Mouse (Mus musculus): ENCODE data around the gene Itpr1. TPM values are rescaled to one million over a fixed set of nuclear protein-coding genes. Genes with fewer than 3 reads are reported as not detected.

Itpr1 gene
- polyA plus RNA-seq, 1 experiment from 2014 or later: 11.4 TPM

- ATAC-seq (ENCODE audit: insufficient read depth, low FRiP score): peak; percentile 54; the same call in 1 of the 2 replicates
- Histone ChIP-seq H3K27ac (ENCODE audit: low read length) (no peak overlapping the region), H3K4me2 (ENCODE audit: low read depth, low read length) (no peak overlapping the region)
Observed at GRCm38 (mm10) chr6:108486212-108486992, 273.5 kb downstream of the Itpr1 start.

GRCm38 (mm10) chr6:108487300-108487835 lies 274.5 kb downstream of the Itpr1 start:
- no peaks in the 10 kb centered on the region for H3K27me3 ChIP-seq (ENCODE audit: control insufficient read depth, insufficient read depth, low read length)
- ATAC-seq (ENCODE audit: insufficient read depth, low FRiP score): no peak
- no peak overlapping the region for H3K4me2 ChIP-seq (ENCODE audit: low read depth, low read length)
- H3K9me3 ChIP-seq (replicated peaks; ENCODE audit: control insufficient read depth, low read length): no peaks in the 10 kb centered on the region
- no peaks in the 10 kb centered on the region for H3K36me3 ChIP-seq (ENCODE audit: control insufficient read depth, insufficient read depth, low read length)
- peaks cover 6% of the 10 kb centered on the region for H3K4me1 ChIP-seq (ENCODE audit: control insufficient read depth, insufficient read depth, low read length)
- no peak overlapping the region for H3K4me3 ChIP-seq (replicated peaks; ENCODE audit: low read length)
- H3K9ac ChIP-seq (ENCODE audit: low read length): no peak overlapping the region
- WGBS: 30% methylated on average over 10 of the region's 10 CpGs
- H3K27ac ChIP-seq (ENCODE audit: low read length): no peak overlapping the region

More at GRCm38 (mm10) chr6:108486212-108486992, 273.5 kb downstream of the Itpr1 start:
- no peaks in the 10 kb centered on the region for H3K27me3 ChIP-seq (ENCODE audit: control insufficient read depth, insufficient read depth, low read length)
- peaks cover 6% of the 10 kb centered on the region for H3K4me1 ChIP-seq (ENCODE audit: control insufficient read depth, insufficient read depth, low read length)
- H3K9me3 ChIP-seq (replicated peaks; ENCODE audit: control insufficient read depth, low read length): no peaks in the 10 kb centered on the region
- H3K36me3 ChIP-seq (ENCODE audit: control insufficient read depth, insufficient read depth, low read length): no peaks in the 10 kb centered on the region
- H3K9ac ChIP-seq (ENCODE audit: low read length): no peak overlapping the region
- 74% methylated on average over 7 of the region's 7 CpGs for WGBS
- H3K4me3 ChIP-seq (replicated peaks; ENCODE audit: low read length): no peak overlapping the region

GRCm38 (mm10) chr6:108488250-108488649 lies 275.4 kb downstream of the Itpr1 start:
- 80% methylated on average over 5 of the region's 5 CpGs for WGBS
- Histone ChIP-seq H3K36me3 (ENCODE audit: control insufficient read depth, insufficient read depth, low read length) (no peaks in the 10 kb centered on the region), H3K9me3 (replicated peaks; ENCODE audit: control insufficient read depth, low read length) (no peaks in the 10 kb centered on the region), H3K4me3 (replicated peaks; ENCODE audit: low read length) (no peak overlapping the region), H3K4me2 (ENCODE audit: low read depth, low read length) (no peak overlapping the region), H3K27ac (ENCODE audit: low read length) (no peak overlapping the region), H3K27me3 (ENCODE audit: control insufficient read depth, insufficient read depth, low read length) (no peaks in the 10 kb centered on the region), H3K9ac (ENCODE audit: low read length) (no peak overlapping the region), H3K4me1 (ENCODE audit: control insufficient read depth, insufficient read depth, low read length) (peaks cover 6% of the 10 kb centered on the region)
- ATAC-seq (ENCODE audit: insufficient read depth, low FRiP score): no peak

- H3K36me3 ChIP-seq (ENCODE audit: control insufficient read depth, insufficient read depth, low read length): no peaks in the 10 kb centered on the region
- no peak overlapping the region for H3K9ac ChIP-seq (ENCODE audit: low read length)
- no peak overlapping the region for H3K4me3 ChIP-seq (replicated peaks; ENCODE audit: low read length)
- H3K4me2 ChIP-seq (ENCODE audit: low read depth, low read length): no peak overlapping the region
- H3K4me1 ChIP-seq (ENCODE audit: control insufficient read depth, insufficient read depth, low read length): peaks cover 5% of the 10 kb centered on the region
- no peak overlapping the region for H3K27ac ChIP-seq (ENCODE audit: low read length)
- no peaks in the 10 kb centered on the region for H3K9me3 ChIP-seq (replicated peaks; ENCODE audit: control insufficient read depth, low read length)
- H3K27me3 ChIP-seq (ENCODE audit: control insufficient read depth, insufficient read depth, low read length): no peaks in the 10 kb centered on the region
- WGBS: 65% methylated on average over 1 of the region's 1 CpGs
- ATAC-seq (ENCODE audit: insufficient read depth, low FRiP score): no peak
Observed at GRCm38 (mm10) chr6:108491969-108492368, 279.1 kb downstream of the Itpr1 start.

GRCm38 (mm10) chr6:108493753-108494152 lies 280.9 kb downstream of the Itpr1 start:
- H3K4me3 ChIP-seq (replicated peaks; ENCODE audit: low read length): no peak overlapping the region
- no peak for ATAC-seq (ENCODE audit: insufficient read depth, low FRiP score)
- H3K36me3 ChIP-seq (ENCODE audit: control insufficient read depth, insufficient read depth, low read length): no peaks in the 10 kb centered on the region
- no peak overlapping the region for H3K4me2 ChIP-seq (ENCODE audit: low read depth, low read length)
- WGBS: 91% methylated on average over 16 of the region's 16 CpGs
- H3K27me3 ChIP-seq (ENCODE audit: control insufficient read depth, insufficient read depth, low read length): no peaks in the 10 kb centered on the region
- H3K4me1 ChIP-seq (ENCODE audit: control insufficient read depth, insufficient read depth, low read length): no peaks in the 10 kb centered on the region
- H3K9ac ChIP-seq (ENCODE audit: low read length): no peak overlapping the region
- no peaks in the 10 kb centered on the region for H3K9me3 ChIP-seq (replicated peaks; ENCODE audit: control insufficient read depth, low read length)
- H3K27ac ChIP-seq (ENCODE audit: low read length): no peak overlapping the region

- no peaks in the 10 kb centered on the region for H3K4me1 ChIP-seq (ENCODE audit: control insufficient read depth, insufficient read depth, low read length)
- H3K36me3 ChIP-seq (ENCODE audit: control insufficient read depth, insufficient read depth, low read length): no peaks in the 10 kb centered on the region
- ATAC-seq (ENCODE audit: insufficient read depth, low FRiP score): no peak
- 79% methylated on average over 10 of the region's 10 CpGs for WGBS
- H3K4me2 ChIP-seq (ENCODE audit: low read depth, low read length): no peak overlapping the region
- no peak overlapping the region for H3K4me3 ChIP-seq (replicated peaks; ENCODE audit: low read length)
- no peak overlapping the region for H3K27ac ChIP-seq (ENCODE audit: low read length)
- no peaks in the 10 kb centered on the region for H3K27me3 ChIP-seq (ENCODE audit: control insufficient read depth, insufficient read depth, low read length)
- H3K9me3 ChIP-seq (replicated peaks; ENCODE audit: control insufficient read depth, low read length): no peaks in the 10 kb centered on the region
- no peak overlapping the region for H3K9ac ChIP-seq (ENCODE audit: low read length)
Observed at GRCm38 (mm10) chr6:108494185-108494804, 281.4 kb downstream of the Itpr1 start.

- Histone ChIP-seq H3K27ac (ENCODE audit: low read length) (no peak overlapping the region), H3K9me3 (replicated peaks; ENCODE audit: control insufficient read depth, low read length) (no peaks in the 10 kb centered on the region), H3K4me1 (ENCODE audit: control insufficient read depth, insufficient read depth, low read length) (no peaks in the 10 kb centered on the region), H3K36me3 (ENCODE audit: control insufficient read depth, insufficient read depth, low read length) (no peaks in the 10 kb centered on the region), H3K9ac (ENCODE audit: low read length) (no peak overlapping the region), H3K4me2 (ENCODE audit: low read depth, low read length) (no peak overlapping the region), H3K27me3 (ENCODE audit: control insufficient read depth, insufficient read depth, low read length) (no peaks in the 10 kb centered on the region), H3K4me3 (replicated peaks; ENCODE audit: low read length) (no peak overlapping the region)
- no peak for ATAC-seq (ENCODE audit: insufficient read depth, low FRiP score)
- WGBS: 85% methylated on average over 6 of the region's 6 CpGs
Observed at GRCm38 (mm10) chr6:108494994-108495393, 282.1 kb downstream of the Itpr1 start.

GRCm38 (mm10) chr6:108498070-108498469 lies 285.2 kb downstream of the Itpr1 start:
- 85% methylated on average over 7 of the region's 7 CpGs for WGBS

GRCm38 (mm10) chr6:108503651-108504050 lies 290.8 kb downstream of the Itpr1 start:
- WGBS: 84% methylated on average over 5 of the region's 5 CpGs

More at GRCm38 (mm10) chr6:108498070-108498469, 285.2 kb downstream of the Itpr1 start:
- no peaks in the 10 kb centered on the region for H3K4me1 ChIP-seq (ENCODE audit: control insufficient read depth, insufficient read depth, low read length)
- no peak overlapping the region for H3K4me2 ChIP-seq (ENCODE audit: low read depth, low read length)
- H3K9me3 ChIP-seq (replicated peaks; ENCODE audit: control insufficient read depth, low read length): no peaks in the 10 kb centered on the region
- 0 out of 2 replicates have a peak, but pooled peaks cover 3% of the 10 kb centered on the region for H3K36me3 ChIP-seq (ENCODE audit: control insufficient read depth, insufficient read depth, low read length)
- no peak overlapping the region for H3K9ac ChIP-seq (ENCODE audit: low read length)
- ATAC-seq (ENCODE audit: insufficient read depth, low FRiP score): no peak
- H3K27ac ChIP-seq (ENCODE audit: low read length): no peak overlapping the region
- H3K27me3 ChIP-seq (ENCODE audit: control insufficient read depth, insufficient read depth, low read length): no peaks in the 10 kb centered on the region
- no peak overlapping the region for H3K4me3 ChIP-seq (replicated peaks; ENCODE audit: low read length)

More at GRCm38 (mm10) chr6:108503651-108504050, 290.8 kb downstream of the Itpr1 start:
- H3K36me3 ChIP-seq (ENCODE audit: control insufficient read depth, insufficient read depth, low read length): 0 out of 2 replicates have a peak, but pooled peaks cover 3% of the 10 kb centered on the region
- no peak for ATAC-seq (ENCODE audit: insufficient read depth, low FRiP score)
- no peak overlapping the region for H3K4me2 ChIP-seq (ENCODE audit: low read depth, low read length)
- no peaks in the 10 kb centered on the region for H3K27me3 ChIP-seq (ENCODE audit: control insufficient read depth, insufficient read depth, low read length)
- H3K9me3 ChIP-seq (replicated peaks; ENCODE audit: control insufficient read depth, low read length): no peaks in the 10 kb centered on the region
- no peaks in the 10 kb centered on the region for H3K4me1 ChIP-seq (ENCODE audit: control insufficient read depth, insufficient read depth, low read length)
- H3K27ac ChIP-seq (ENCODE audit: low read length): no peak overlapping the region
- H3K4me3 ChIP-seq (replicated peaks; ENCODE audit: low read length): no peak overlapping the region
- H3K9ac ChIP-seq (ENCODE audit: low read length): no peak overlapping the region

Data from stomach, embryonic 16.5 days (tissue).